Mouse (Mus musculus) heart, postnatal 25 days (tissue): Measurements from ENCODE around the gene Gm11273. TPM values are rescaled to one million over a fixed set of nuclear protein-coding genes. Genes with fewer than 3 reads are reported as not detected.

Experiments
- DNase-seq: peaks from one replicate; pipeline ENCODE4 v3.0.0; 2022; ENCODE audit warnings: low spot score
- intact Hi-C: fragments of 180-260 bp; cut with DNase I; formaldehyde crosslinking; loops from one replicate; pipeline ENCODE4 v1.15.1; 2025
- total RNA-seq, 2 experiments: library from RNA; stranded (reverse); gene quantifications; 2 replicates each; pipeline ENCODE4 v1.2.3; 2021

The Gm11273 gene
- total RNA-seq, 2 experiments from 2014 or later: 251 to 252 TPM

DNA sequence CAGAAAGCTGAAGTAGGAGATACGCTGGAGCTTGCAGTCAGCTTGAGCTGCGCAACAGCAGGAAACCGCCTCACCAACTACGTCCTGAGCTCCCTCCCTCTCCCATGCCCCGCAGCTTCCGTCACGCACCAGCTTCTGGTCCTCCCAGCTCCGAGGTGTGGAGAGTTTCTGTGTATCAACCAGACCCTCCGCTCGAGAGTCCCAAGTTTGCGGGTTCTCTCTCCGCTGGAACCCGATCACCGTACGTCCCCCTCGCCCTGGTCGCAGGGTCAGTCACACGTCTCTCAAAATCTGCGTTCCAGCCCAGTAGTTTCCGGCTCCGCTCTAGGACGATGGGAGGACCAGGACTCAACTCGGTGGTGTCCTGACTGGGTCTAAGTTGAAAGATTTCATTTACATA is 47.8 kb downstream of the Gm11273 start, which contains the start of gene Zscan26:
Gene Zscan26, minus strand, starts transcription at position 282 of the 400 bp plus-strand sequence.
- intact Hi-C loops: loop anchor here (1.0 to 2.0 kb wide), 4 partner anchors 51 to 91 kb away; partner anchors contain the start of genes Zkscan3, Zkscan8 and Zscan12
- DNase-seq: peak; percentile 67

DNA sequence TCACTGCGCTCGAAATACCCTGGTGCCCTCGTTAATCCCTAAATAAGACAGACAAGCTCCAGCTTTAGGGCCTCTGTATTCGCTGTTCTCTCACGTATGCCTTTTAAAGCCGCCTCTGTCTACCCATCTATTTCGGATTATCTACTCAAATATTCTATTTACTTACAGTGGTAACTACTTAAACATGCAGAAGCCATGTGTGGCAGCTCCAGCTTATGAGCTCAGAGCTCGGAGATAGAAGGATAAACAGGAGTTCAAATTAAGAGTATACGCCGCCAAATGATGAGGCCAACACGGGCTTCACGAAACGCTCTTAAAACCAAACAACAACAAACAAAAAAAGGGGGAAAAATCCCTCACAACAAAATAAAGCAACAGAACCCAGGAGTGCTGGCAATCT is 48.2 kb downstream of the Gm11273 start:
- DNase-seq: no peak
- intact Hi-C loops: loop anchor here (1.0 to 2.0 kb wide), 4 partner anchors 50 to 91 kb away; partner anchors contain the start of genes Zkscan3, Zkscan8 and Zscan12

Other genes with a start within 250 kb of the Gm11273 start
- not detected for gene Gpx5, start 208.7 kb downstream of the Gm11273 start, total RNA-seq
- not detected for gene Gpx6, start 189.3 kb downstream of the Gm11273 start, total RNA-seq
- gene Olfr1367, start 154.5 kb downstream of the Gm11273 start, total RNA-seq: not detected
- 1 to 10 TPM; 5.0 to 5.4 TPM for gene Zscan12, start 138.6 kb downstream of the Gm11273 start, total RNA-seq
- 10 to 100 TPM; 28.3 to 30.6 TPM for gene Zkscan3, start 98.7 kb downstream of the Gm11273 start, total RNA-seq
- under 1 TPM; 0.39 to 0.44 TPM for gene Pgbd1, start 60.4 kb downstream of the Gm11273 start, total RNA-seq
- gene Zscan26, start 47.7 kb downstream of the Gm11273 start, total RNA-seq: 10 to 100 TPM; 20.2 to 21.8 TPM
- under 1 TPM; 0.39 to 0.75 TPM for gene Nkapl, start 32.9 kb downstream of the Gm11273 start, total RNA-seq
- 1 to 10 TPM; 1.3 to 1.6 TPM for gene Zkscan4, start 22.5 kb downstream of the Gm11273 start, total RNA-seq
- gene Gm10065, start 22.0 kb downstream of the Gm11273 start, total RNA-seq: not detected
- gene AK157302, start 6.2 kb downstream of the Gm11273 start, total RNA-seq: 10 to 100 TPM; 26.8 TPM
- 10 to 100 TPM; 10.5 to 11.1 TPM for gene Zkscan8, start 29.7 kb upstream of the Gm11273 start, total RNA-seq
- not detected for gene Olfr1366, start 41.4 kb upstream of the Gm11273 start, total RNA-seq
- not detected for gene Olfr1535, start 58.5 kb upstream of the Gm11273 start, total RNA-seq
- gene Olfr1364, start 80.3 kb upstream of the Gm11273 start, total RNA-seq: not detected
- gene Olfr1362, start 112.6 kb upstream of the Gm11273 start, total RNA-seq: not detected
- not detected for gene Olfr11, start 141.1 kb upstream of the Gm11273 start, total RNA-seq
- not detected for gene Olfr1361, start 162.0 kb upstream of the Gm11273 start, total RNA-seq
- gene Olfr1360, start 176.0 kb upstream of the Gm11273 start, total RNA-seq: not detected
- gene Olfr1359, start 196.7 kb upstream of the Gm11273 start, total RNA-seq: not detected
- 10 to 100 TPM; 19.7 to 24.0 TPM for gene Hist1h2bl, start 214.7 kb upstream of the Gm11273 start, total RNA-seq
- gene Hist1h2ai, start 215.0 kb upstream of the Gm11273 start, total RNA-seq: 10 to 100 TPM in 1 of 2 experiments, not detected in 1; 17.9 TPM
- gene Hist1h3h, start 216.2 kb upstream of the Gm11273 start, total RNA-seq: 10 to 100 TPM; 16.8 to 25.9 TPM
- 1 to 10 TPM; 5.5 to 6.1 TPM for gene Hist1h2bm, start 220.6 kb upstream of the Gm11273 start, total RNA-seq
- 1 to 10 TPM; 4.2 to 6.9 TPM for gene Hist1h4j, start 233.6 kb upstream of the Gm11273 start, total RNA-seq
- 10 to 100 TPM; 46.4 to 87.7 TPM for gene Hist1h4k, start 249.1 kb upstream of the Gm11273 start, total RNA-seq